Mouse (Mus musculus) adrenal gland, adult 10 weeks (tissue): ENCODE results near the gene Kcnj2. TPM values are rescaled to one million over a fixed set of nuclear protein-coding genes. Genes with fewer than 3 reads are reported as not detected.

Experiments used
- polyA plus RNA-seq: library from polyadenylated mRNA; stranded (reverse); fragments of 350-450 nt; fragmentation: Illumina TruSeq; extraction: RNeasy Lipid Tissue Mini Kit (QIAGEN cat#74804); gene quantifications from one replicate; pipeline ENCODE4 v1.2.3, GENCODE M21; 2014; ENCODE audit warnings: low read depth, low replicate concordance

Kcnj2 gene
- polyA plus RNA-seq, result 15.1 TPM

GRCm38 (mm10) chr11:111065635-111066298 is at the start of gene Kcnj2:
Gene Kcnj2 (plus strand): TSS chr11:111066164.

Other genes with a start within 250 kb of the Kcnj2 start
- gene Kcnj16, start 98.1 kb upstream of the Kcnj2 start, polyA plus RNA-seq, result not detected